Mouse (Mus musculus) left cerebral cortex, postnatal 4 days (tissue): ENCODE results near the gene Ncbp1. TPM values are rescaled to one million over a fixed set of nuclear protein-coding genes. Genes with fewer than 3 reads are reported as not detected.
A peak's percentile ranks its signal among the peaks of the same experiment; 100 is the strongest.

ENCODE experiments used
- DNase-seq: peaks from one replicate; pipeline ENCODE4 v3.0.0-alpha.2; 2022
- intact Hi-C: fragments of 180-260 bp; cut with DNase I; formaldehyde crosslinking; loops from one replicate; pipeline ENCODE4 v1.15.1; 2025
- total RNA-seq, 2 experiments: library from RNA; stranded (reverse); gene quantifications; 2 replicates each; pipeline ENCODE4 v1.2.3; 2021

The Ncbp1 gene
- 10 to 100 TPM; 58.6 to 66.2 TPM for total RNA-seq

DNA sequence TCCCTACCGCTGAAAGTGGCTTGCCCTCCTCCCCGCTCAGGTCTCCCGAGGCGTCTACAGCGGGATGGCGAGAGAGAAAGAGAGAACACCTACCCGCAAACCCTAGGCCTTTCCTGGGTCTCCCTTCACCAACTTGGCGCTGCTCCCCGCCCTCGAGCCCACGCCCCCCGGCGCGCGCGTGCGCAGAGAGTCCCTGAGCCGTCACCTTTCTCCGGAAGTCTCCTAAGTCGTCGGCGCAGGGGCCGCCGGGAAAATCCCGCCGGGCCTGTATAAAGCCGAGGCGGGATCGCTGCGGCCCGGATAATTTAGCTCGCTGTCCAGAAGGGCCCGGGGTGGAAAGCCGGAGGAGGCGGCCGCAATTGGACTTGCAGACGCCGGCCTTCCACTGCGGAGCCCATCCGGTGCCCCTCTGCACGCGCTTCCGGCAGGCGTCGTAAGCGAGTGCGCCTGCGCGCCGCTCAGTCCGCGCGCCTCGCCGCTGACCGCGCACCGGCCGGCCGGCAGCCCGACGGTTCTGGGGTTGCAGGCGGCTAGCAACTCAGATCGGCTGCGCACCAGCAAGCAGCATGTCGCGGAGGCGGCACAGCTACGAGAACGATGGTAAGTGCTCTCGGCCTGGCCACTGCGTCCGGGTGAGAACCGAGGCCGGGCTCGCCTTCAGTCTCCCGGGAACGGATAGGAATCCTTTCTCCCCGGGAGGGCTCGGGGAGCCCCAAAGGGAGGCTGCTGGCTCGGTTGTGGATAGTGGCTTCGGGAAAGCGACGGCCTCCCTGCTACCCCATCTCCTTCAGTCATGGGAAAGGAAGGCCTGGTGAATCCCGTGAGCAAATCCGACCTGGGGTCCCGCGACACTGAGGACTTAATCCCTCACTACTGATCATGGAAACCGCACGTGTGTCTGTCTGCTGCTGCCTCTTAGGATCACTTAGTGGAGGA, at the start of gene Ncbp1, which contains the start of gene Tstd2:
Gene Ncbp1 (plus strand): TSS at position 327 of the 936 bp plus-strand sequence.
Gene Tstd2 (minus strand): TSS at position 408 of the 936 bp plus-strand sequence.
- intact Hi-C loops = no loop called here
- peak; percentile 92 for DNase-seq

DNA sequence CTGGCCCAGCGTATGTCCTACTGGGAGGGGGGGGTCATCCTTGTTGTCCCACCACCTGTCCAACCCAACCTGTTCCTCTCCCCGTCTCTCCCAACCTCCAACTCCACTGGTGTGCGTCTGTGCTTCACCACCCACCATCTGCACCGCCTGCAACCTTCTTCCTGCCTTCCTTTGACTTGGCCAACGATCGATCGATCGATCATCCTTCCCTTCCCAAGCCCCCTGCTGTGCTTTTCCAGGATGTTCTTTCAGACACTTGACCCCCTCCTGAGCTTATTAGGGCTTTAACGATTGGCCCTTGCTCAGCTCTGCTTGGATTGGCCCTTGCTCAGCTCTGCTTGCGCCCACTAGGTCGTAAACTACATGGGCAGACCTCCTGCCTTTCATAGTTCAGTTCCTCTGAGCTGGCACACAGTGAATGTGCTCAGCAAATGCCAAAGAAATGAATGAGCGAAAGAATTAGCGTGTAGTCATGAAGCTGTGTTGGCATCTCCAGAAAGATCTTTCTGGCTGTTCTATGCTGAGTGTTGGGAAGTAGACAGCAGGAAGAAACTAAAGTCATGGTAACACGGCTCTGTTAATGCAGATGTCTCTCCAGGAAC, 48.8 kb upstream of the Ncbp1 start:
- DNase-seq = no peak
- intact Hi-C loops = no loop called here

DNA sequence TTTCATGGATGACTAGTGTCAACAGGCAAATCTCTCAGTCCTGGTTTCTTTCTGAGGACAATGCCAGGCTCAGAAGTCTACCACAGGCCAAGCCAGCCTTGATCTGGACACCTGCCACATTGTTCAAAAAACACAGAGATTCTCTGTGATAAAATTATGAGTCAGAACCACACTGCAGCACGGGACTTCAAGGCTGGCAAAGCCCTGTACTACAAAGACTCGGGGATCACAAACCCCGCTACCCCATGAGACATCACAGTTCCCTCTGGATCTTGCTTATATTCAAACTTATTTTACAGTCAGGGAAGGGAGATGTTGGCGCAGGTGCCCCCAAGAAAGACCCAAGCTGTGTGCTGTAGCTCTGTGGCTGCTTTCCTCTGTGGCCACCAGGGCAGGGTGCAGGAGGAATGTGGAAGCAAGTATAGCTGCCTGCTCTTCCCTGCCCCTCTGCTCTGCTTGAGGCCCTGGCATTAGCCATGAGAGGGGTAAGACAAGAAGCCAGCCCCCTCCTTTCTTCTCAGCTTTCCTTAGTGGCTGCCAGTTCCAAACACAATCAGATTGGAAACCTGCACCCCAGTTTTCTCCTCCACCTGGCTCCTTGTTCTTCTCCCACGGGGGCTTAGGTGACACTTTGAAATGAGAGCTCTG, 45.9 kb upstream of the Ncbp1 start:
- intact Hi-C loops = no loop called here
- no peak for DNase-seq

DNA sequence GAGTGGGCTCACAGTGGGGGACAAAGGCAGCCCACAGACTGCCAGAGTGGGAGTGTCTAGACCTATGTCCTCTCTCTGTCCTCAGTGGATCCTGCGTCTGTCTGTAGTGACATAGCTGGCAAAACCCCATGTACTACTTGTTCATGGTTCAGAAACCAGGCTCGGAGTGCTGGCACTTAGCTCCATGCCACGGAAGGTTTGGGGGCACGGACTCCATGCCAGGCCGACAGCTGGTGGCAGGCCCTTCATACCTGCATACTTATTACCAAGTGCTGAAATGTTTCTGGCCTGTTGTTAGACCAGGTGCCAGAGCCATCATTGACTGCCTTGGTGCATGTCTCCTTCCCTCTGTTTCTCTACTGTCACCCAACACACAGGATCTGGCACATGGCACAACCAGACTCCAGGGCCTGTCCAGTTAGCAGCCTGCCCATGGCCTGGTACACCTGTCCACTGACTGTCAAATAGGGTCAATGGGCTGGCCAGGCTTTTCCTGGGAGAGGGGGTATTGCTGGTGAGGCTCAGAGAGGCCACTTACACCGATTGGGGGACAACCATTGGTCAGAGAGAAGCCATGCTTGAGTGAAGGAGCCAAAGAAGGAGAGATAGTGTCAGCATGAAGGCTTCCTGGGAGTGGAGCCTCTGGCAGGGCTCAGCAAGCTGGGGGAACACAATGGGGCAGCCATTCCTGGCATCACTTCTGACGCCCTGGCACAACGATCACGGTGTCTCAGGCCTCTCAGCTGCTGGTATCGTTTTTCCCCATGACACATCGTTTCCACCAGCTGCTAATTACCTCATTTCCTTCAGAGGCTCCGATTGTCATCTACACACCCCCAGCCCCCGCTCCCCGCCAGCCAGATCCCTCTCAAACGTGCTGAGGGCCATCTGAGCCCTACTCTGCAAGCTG, 43.2 kb upstream of the Ncbp1 start:
- peak; percentile 60 for DNase-seq
- intact Hi-C loops = no loop called here

DNA sequence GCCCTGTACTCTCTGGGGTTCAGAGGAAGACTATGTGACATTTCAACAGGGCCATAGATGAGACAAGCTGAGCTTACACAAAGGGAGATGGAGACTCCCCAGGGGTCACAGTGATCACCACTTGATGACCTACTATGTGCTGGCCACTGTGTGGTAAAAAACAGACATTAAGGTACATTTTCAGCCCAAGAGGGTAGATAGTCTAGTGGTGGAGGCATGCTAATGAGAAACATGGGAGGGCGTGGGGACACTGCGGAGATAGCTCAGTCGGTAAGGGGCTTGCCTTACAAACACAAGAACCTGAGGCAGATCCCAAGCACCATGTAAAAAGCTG, 42.6 kb upstream of the Ncbp1 start:
- intact Hi-C loops = no loop called here

DNA sequence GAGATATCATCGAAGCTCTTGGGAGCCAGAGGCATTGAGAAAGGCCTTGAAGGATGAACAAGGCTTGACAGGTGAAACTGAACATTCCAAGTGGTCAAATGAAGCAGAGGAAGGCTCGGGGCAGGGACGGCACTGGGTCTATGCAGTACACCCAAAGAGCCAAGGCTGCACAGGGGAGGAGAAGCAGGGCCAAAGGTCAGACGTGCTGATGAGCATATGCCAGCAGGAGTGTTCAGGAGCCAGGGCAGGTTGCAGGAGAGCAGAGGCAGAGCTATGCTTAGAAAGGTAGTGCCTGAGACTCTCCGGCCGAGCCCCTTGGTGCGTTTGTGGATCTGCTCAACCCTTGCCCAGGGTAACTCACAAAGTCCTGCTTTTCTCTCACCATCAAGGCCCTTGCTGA, 41.9 kb upstream of the Ncbp1 start:
- no peak for DNase-seq
- intact Hi-C loops = no loop called here

More for the DNA sequence above, 42.6 kb upstream of the Ncbp1 start:
- DNase-seq = no peak

DNA sequence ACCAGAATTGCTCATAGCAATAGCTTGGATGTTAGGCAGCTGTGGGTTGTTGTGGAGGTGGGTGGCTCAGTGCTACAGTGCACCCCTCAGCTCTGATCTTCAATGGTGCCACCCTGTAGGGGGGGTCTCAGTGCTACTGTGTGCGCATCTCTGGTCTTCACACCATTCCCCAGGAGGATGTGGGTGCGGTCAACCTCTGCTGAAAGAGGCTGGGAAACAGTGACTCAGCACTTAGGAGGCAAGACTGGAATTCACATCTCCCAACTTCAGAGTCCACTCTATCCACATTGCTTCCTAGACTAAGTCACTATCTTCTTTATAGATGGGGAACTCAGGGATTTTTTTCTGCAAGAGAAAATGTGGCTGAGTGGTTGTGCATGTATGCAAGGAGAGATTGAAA, 40.8 kb upstream of the Ncbp1 start:
- intact Hi-C loops = no loop called here

DNA sequence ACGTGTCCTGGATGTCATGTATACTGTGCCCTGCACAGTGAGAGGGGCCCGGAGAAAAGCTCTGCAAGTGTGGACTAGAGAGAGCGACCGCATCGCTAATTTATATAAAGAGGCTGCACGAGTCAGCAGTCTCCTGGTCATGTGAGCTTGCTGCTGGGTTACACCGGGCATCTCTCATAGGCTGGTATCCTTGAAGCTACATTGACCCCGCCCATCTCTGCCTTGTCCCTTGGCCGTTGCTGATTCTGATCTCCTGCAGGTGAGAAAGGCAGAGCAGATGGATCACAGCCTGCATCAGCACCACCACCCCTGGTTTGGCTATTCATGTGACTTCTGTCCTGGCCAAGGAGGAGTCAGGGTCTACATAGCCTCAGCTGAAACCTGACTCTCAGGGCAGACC, 39.3 kb upstream of the Ncbp1 start:
- intact Hi-C loops = no loop called here
- DNase-seq = no peak

More for the DNA sequence above, 40.8 kb upstream of the Ncbp1 start:
- DNase-seq = no peak

DNA sequence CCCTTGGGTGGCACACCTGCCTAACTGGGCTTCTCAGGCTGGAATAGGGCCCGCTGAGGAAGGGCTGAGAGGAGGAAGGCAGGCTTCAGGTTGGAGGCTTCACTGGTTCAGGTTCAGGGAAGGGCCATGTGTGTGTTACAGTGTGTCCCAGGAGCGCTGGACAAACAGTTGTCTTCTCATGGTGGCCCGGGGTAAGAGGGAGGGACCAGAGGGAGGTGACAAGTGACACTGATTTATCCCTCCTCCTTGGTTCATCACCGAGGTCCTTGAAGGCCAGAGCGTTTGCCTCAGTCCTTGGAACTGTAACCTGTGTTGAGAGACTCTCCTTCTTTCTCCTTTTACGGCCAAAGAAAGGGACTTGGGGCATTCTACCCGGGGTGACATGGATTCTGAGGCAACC, 37.9 kb upstream of the Ncbp1 start:
- DNase-seq = no peak
- intact Hi-C loops = no loop called here

DNA sequence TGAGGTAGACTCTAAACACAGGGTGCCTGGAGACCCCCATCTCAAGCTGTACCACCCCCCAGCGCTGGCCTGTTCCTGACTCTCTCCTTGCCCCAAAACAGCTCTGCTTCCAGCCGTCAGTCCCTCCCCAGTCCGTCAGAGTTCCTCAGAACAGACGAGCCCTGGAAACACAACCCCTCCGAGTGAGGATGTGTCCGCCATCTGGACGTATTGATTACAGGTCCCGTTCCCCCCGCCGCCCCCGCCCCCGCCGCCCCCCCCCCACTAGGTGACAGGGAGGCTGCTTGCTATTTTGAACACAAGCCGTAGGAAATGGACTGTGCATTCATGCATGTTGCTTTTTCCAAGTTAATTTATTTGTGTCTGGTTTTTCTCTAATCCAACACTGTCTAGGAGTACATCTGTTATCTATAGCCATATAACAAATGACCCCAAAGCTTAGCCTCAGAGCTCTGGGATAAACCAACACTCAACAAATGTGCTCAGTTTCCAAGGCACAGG, 37.2 kb upstream of the Ncbp1 start:
- intact Hi-C loops = no loop called here
- no peak for DNase-seq

DNA sequence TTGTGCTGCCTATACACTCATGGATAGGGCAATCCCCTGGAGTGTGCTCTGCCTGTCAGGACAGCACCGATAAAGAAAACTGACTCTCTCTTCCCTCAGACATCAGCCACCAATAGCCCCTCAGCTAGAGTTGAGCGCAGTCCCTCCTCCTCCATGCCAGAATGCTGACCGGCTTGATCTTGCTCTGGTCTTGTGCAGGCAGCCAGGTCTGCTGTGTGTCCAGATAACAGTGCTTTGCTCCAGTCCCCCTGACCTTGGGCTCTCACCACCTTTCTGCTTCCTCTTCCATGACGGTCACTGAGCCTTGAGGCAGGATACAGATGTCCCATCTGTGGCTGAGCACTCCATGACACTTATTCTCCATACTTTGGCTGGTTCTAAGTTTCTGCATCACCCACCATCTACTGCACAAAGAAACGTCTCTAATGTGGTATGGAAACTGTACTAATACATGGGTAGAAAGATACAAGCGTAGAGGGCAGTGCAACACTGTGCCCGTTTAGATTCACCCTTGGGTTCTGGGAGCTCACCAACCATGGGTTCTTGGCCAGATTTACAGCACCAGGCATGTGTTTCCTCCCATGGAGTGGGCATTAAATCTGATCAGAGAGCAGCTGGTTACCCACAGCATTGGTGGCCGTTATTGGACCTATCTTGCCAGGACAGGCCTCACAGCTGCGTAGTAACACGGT, 36.2 kb upstream of the Ncbp1 start:
- intact Hi-C loops = no loop called here
- no peak for DNase-seq

DNA sequence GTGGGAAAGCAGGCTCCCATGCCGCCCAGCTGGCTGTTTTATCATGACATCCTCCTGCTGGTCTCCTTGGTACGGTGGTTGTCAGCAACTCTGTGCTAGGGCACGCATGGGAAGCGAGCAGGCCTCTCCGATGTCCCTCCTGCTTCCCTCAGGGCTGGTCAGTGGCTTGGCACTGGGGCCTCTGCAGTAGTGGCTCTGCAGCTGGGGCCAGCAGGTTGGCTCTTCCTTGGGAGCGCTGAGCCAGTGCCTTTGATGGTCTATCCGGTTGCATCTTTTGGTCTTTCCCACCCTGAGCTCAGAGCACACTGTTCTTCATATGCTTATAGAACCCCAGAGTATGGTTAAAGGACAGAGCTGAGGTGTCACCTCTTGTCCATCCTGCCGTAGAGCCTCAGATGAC, 28.3 kb upstream of the Ncbp1 start:
- intact Hi-C loops = no loop called here
- no peak for DNase-seq

DNA sequence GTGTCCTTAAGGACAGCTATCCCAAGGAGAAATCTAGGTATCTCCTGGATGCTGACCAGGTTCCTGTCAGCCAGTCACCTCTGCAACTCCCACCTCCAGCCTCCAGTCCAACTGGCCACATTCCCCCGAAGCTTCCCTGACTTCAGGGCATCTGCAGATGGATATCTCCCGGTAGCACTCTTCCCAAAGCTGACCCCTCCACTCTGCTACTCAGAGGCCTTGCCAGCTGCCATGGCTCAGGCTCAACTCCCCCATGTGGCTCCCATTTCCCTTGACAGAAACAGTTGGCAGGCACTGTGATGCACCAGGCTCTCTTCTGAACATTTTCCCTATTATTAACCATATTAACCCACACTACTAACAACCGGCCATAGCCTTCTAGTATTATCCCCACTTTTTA, 27.1 kb upstream of the Ncbp1 start:
- intact Hi-C loops = no loop called here
- peak; percentile 65 for DNase-seq

DNA sequence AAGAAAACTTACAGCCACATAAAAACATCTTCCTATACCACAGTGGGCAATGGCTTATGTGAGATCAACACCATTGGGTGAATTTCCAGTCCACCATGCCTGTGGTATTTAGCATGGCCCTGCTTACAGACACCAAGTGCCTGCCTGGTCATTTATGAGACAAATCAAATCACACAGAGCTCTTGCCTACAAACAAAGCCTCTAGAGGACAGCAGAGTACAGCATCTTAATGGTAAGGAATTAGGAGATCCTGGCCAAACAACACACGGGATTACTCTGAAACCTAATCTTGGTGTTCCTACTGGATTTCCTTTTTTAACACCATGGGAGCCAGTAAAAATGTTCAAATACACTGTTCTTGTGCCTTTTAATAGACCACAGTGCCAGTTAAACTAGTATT, 23.1 kb upstream of the Ncbp1 start:
- intact Hi-C loops = no loop called here
- DNase-seq = no peak

DNA sequence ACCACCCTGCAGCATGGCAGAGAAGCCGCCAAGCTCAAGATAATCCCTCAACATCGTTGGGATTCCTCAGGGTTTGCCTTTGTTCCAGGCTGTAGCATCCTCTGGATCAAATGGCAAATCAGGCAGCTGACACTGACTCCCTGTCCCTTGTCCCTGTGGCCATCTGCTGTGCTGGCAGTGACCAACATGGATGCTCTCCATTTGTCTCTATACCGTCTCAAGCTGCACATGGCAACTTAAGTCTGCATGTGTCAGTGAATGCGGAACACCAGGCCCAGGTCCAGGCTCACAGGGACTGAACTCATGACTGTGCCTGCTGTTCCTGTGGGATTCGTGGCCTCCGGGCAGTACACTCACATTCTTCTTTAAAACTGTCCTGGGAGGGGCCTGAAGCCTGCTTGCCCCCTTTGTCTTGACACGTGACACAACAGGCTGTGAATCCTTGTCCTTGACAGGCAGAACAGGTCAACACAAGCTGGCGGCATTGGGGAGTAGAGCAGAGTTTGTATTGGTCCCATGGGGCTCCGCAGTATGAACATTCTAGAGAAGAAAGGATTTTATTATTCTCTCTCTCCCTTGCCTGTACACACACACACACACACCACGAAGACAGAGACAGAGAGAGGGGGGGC, 21.8 kb upstream of the Ncbp1 start:
- intact Hi-C loops = no loop called here
- peak; percentile 82 for DNase-seq

DNA sequence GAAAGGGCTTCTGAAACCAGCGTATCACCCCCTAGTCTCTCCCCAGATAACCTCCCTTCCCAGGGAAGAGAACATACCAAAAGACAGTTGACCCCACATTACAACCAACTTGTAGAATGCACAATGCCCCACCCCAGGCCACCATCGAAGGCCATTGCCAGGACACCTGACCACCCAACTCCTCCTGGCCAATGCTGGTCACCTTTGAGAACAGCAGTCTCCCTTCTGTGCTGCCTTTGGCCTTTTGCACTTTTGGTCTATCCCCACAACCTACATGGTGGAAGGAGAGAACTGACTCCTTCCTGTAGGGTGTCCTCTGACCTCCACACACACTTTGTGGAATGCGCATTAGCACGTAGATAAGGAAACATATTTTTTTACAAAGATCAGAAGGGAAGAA, 20.9 kb upstream of the Ncbp1 start:
- intact Hi-C loops = no loop called here
- no peak for DNase-seq

DNA sequence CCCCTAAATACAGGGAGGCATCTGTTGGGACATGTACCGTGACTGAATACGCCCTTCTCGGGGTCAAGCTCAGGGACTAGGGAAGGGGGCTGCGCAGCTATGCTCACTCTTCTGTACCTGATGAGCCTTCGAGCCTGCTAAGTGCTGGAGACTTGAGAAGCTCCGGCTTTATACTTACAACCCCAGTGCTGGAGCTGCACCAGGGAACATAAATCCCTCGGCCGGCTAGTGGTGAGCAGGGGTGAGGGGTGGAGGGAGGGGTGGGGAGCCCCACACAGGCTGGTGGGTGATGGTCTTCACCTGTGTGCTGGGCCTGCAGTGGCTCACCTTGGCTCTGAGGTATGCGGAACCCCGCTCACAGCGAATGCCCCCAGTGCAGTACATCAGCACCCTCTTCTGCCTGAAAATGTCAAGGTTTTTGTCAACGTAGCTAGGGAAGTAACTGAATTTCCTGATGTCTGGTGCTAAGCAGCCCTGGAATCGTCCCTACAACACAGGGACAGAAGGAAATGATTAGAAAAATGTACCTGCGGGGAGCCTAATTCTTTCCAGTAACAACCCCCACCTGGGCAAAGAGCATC, 18.8 kb upstream of the Ncbp1 start:
- intact Hi-C loops = loop anchor here (10.0 kb wide), 1 partner anchor 85 kb away; the partner anchor contains the start of gene Tmod1
- DNase-seq = no peak

DNA sequence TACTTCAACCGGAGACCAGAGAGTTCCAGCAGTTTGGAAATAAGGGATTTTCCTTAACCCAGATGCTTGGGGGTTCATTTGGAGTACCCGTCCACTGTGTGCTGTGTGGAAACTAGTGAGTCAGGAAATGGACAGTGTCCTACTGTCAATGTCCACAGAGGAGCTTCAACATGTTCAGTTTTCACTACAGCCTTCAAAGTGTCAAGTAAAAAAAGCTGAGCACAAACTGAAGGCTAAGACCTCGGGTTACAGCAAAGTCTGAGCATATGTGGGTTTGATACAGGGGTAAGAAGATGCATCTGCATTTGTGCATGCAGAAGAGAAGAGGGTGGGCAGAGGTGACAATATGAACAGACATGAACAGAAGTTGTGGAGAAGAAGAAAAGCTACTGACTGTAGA, 17.6 kb upstream of the Ncbp1 start:
- no peak for DNase-seq
- intact Hi-C loops = loop anchor here (10.0 kb wide), 1 partner anchor 86 kb away; the partner anchor contains the start of gene Tmod1

DNA sequence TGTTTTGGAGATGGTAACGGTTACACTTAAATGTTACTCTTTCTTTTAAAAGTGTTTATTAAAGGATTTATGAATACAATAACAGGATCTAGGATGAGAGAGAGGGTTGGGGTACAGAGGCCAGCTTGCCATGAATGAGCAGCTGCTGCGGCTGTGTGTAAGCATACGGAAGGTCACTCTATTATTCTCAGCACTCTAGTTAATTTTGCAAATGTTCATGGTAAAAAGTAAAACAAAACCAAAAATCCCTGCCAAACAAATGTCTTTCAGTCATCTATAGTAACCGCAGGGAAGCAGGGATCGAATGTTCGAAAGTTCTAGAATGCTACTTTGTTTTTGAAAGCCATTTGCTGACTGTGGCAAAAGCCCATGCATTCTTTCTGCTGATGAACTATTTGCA, 15.1 kb upstream of the Ncbp1 start:
- no peak for DNase-seq
- intact Hi-C loops = loop anchor here (10.0 kb wide), 1 partner anchor 89 kb away; the partner anchor contains the start of gene Tmod1
